Mouse (Mus musculus): ENCODE results near the gene Shoc2. TPM values are rescaled to one million over a fixed set of nuclear protein-coding genes. Genes with fewer than 3 reads are reported as not detected.

The Shoc2 gene
- polyA plus RNA-seq, 1 experiment from 2014 or later = 29.8 TPM

DNA sequence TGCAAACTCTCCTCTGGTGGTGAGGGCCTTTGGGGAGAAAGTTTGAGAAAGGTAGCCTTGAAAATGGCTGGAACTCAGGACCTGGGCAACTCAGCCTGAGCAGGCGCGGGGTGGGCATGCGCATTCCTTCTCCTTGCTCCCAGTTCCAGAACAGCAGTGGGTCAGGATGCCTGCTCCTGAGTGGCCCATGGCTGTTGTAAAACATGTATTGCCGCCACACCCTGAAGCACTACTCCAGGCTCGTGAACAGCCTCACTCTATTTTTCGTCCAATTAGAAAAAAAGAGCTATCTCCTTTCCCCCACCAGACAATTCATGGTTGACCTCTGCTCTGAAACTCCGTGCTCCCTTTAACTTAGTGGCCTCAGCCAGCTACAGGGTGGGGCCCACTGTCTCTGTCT, 124.3 kb downstream of the Shoc2 start:
- no peak for ATAC-seq (replicated peaks; ENCODE audit: insufficient number of reproducible peaks, insufficient read depth, low FRiP score, low read depth)
- H3K9ac ChIP-seq = no peak overlapping the region
- WGBS = 83% methylated on average over 7 of the region's 7 CpGs

DNA sequence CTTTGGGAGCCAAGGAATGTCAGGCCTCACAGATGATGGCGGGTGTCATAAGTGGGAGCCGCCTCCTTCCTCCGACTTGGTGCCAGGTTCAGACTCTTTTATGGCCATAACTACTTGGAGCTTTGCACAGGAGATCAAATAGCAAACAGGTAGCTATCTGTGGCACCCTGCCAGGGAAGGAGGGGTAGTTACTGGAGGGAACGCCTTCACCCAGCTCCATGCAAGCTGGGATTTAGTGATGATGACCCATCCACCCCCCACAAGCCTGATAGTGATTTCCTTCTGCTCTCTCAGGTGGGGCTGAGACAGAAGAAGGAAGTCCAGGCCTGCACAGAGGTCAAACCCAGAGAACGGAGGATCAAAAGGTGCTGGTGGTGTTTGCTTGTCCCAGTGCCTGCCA, 126.4 kb downstream of the Shoc2 start:
- no peak for ATAC-seq (replicated peaks; ENCODE audit: insufficient number of reproducible peaks, insufficient read depth, low FRiP score, low read depth)
- 57% methylated on average over 5 of the region's 5 CpGs for WGBS
- Histone ChIP-seq H3K27ac (no peak overlapping the region), H3K9me3 (replicated peaks) (no peaks in the 10 kb centered on the region), H3K36me3 (no peaks in the 10 kb centered on the region), H3K4me1 (replicated peaks) (no peaks in the 10 kb centered on the region), H3K4me2 (no peak overlapping the region), H3K4me3 (no peak overlapping the region), H3K9ac (no peak overlapping the region), H3K27me3 (no peaks in the 10 kb centered on the region)

More for the DNA sequence above, 124.3 kb downstream of the Shoc2 start:
- H3K4me1 ChIP-seq (replicated peaks) = no peaks in the 10 kb centered on the region
- H3K4me2 ChIP-seq = no peak overlapping the region
- no peak overlapping the region for H3K4me3 ChIP-seq
- no peaks in the 10 kb centered on the region for H3K36me3 ChIP-seq
- no peak overlapping the region for H3K27ac ChIP-seq
- no peaks in the 10 kb centered on the region for H3K9me3 ChIP-seq (replicated peaks)
- no peaks in the 10 kb centered on the region for H3K27me3 ChIP-seq

DNA sequence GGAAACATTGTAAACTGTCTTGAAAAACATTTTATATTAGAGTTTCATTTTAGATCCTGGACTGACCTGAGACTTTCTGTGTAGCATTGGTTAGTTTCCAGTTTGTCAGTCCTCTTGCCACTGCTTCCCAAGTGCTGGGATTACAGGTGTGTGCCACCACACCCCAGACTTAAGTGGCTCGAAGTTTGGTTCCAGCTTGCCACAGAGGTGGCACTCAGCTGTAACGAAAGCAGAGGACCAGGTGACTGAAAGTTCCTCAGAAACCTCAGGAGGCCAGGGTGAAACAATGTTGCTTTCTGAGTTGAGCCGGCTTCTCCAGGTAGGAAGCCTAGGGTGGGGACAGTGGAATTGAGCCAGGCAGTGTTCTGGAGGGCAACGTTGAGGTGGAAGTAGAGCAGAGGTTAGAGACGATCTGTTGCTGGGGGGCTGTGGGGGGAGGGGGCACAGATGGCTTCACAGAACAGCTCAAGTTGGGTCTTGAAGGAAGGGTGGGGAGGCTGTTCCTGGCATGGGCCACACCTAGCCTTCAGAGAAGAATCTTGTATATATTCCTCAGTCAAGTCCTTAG, 128.2 kb downstream of the Shoc2 start:
- Histone ChIP-seq H3K27ac (no peak overlapping the region), H3K4me2 (no peak overlapping the region), H3K9me3 (replicated peaks) (no peaks in the 10 kb centered on the region), H3K27me3 (no peaks in the 10 kb centered on the region), H3K4me1 (replicated peaks) (no peaks in the 10 kb centered on the region), H3K9ac (no peak overlapping the region), H3K36me3 (no peaks in the 10 kb centered on the region), H3K4me3 (no peak overlapping the region)
- WGBS = 70% methylated on average over 5 of the region's 5 CpGs
- no peak for ATAC-seq (replicated peaks; ENCODE audit: insufficient number of reproducible peaks, insufficient read depth, low FRiP score, low read depth)

DNA sequence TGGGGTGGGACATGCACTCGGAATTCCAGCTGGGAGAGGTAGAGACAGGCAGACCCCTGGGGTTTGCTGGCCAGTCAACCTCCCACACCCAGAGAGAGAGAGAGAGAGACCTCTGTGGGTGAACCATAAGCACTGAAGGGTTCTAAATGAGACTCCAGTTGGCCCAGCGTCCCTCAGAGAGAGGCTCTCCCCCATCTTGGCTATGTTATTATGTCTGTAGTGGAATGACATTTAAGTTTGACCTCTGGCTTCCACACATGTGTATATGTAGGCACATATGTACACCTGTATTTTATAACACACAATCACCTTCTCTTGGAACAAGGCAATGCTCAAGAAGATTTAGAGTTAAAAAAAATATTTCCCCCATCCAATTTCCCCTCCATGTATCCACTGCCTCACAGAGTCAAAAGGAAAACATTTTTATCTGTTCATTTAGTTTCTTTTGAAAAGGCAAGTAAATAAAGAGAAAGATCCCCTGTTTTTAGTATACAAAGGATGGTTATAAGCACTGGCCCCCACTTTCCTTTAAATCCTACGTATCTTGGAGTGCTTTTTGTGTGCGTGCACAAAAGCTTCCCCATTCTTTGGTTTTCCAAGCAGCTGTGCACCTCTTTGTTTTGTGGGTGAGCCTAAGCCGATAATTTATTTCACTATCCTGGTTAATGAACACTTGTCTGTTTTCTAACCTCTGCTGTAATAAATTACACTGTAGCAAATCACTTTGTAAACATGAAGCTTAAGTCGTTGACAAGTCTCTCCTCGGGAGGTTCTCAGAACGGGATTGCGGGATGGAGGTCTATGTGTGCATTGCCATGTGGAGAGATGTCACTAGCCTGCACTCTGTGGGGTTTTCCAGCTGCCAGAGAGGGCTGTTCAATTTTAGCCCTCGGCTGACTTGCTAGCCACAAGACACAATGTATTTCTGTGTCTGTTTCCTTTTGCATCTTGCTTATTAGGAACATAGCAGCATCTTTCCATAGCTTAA, 132.6 kb downstream of the Shoc2 start:
- Histone ChIP-seq H3K4me3 (no peak overlapping the region), H3K9ac (no peak overlapping the region), H3K27me3 (no peaks in the 10 kb centered on the region), H3K4me1 (replicated peaks) (no peaks in the 10 kb centered on the region), H3K27ac (no peak overlapping the region), H3K4me2 (no peak overlapping the region), H3K9me3 (replicated peaks) (no peaks in the 10 kb centered on the region), H3K36me3 (no peaks in the 10 kb centered on the region)
- WGBS = 57% methylated on average over 10 of the region's 10 CpGs
- ATAC-seq (replicated peaks; ENCODE audit: insufficient number of reproducible peaks, insufficient read depth, low FRiP score, low read depth) = no peak

DNA sequence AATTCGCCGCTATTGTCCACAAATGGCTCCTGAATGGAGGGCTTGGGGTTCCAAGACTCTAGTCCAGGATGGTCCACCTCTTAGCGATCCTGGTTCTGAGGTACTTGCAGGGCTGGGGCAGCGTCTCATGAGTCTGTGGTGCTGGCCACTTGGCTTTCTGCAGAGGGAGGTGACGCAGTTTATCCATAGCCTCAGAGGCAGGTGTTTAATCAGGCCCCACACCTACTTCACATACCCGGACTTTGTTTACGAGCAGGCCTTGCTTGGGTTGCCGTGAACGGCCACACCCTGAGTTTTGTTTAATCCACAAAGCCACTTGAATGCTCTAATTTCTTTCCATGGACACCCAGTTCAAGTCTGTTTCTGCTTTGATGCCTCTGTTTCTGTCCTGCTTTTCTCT, 137.2 kb downstream of the Shoc2 start:
- ATAC-seq (replicated peaks; ENCODE audit: insufficient number of reproducible peaks, insufficient read depth, low FRiP score, low read depth) = no peak

DNA sequence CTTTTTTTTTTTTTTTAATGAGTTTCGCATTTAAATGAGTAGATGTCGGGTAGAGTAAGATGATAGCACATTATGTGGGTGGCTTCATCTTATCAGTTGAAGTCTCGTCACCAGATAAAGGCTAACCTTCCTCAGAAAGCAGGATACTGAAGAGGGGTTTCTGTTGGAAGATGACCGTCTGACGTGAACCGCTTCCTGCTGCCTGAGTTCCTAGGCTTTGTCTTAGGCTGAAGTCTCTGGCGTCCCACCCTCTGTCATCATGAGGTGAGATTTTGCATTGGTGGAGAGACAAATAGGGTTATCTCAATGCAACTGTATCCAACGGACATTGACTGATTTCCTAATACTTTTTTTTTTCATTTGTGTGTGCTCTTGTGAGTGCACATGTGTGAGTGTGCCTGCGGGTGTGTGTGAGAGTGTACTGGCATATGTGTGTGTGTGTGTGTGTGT, 137.6 kb downstream of the Shoc2 start:
- no peaks in the 10 kb centered on the region for H3K4me1 ChIP-seq (replicated peaks)
- H3K36me3 ChIP-seq = no peaks in the 10 kb centered on the region
- no peak overlapping the region for H3K4me2 ChIP-seq
- no peaks in the 10 kb centered on the region for H3K27me3 ChIP-seq
- H3K9me3 ChIP-seq (replicated peaks) = no peaks in the 10 kb centered on the region
- 67% methylated on average over 9 of the region's 9 CpGs for WGBS
- H3K9ac ChIP-seq = no peak overlapping the region
- H3K4me3 ChIP-seq = no peak overlapping the region
- no peak for ATAC-seq (replicated peaks; ENCODE audit: insufficient number of reproducible peaks, insufficient read depth, low FRiP score, low read depth)
- H3K27ac ChIP-seq = no peak overlapping the region

More for the DNA sequence above, 137.2 kb downstream of the Shoc2 start:
- no peak overlapping the region for H3K4me2 ChIP-seq
- 82% methylated on average over 9 of the region's 9 CpGs for WGBS
- no peak overlapping the region for H3K9ac ChIP-seq
- no peaks in the 10 kb centered on the region for H3K4me1 ChIP-seq (replicated peaks)
- H3K36me3 ChIP-seq = no peaks in the 10 kb centered on the region
- no peak overlapping the region for H3K27ac ChIP-seq
- H3K27me3 ChIP-seq = no peaks in the 10 kb centered on the region
- no peaks in the 10 kb centered on the region for H3K9me3 ChIP-seq (replicated peaks)
- no peak overlapping the region for H3K4me3 ChIP-seq

Other genes starting within 250 kb of the Shoc2 start
- gene Pdcd4, start 52.1 kb upstream of the Shoc2 start, polyA plus RNA-seq (2015; fragmentation: Nextera tagmentation; extraction: Ambion mirVana) = 35.9 and 38.2 TPM in 2 replicates
- 46.7 and 62.8 TPM in 2 replicates for gene Bbip1, start 321 bp downstream of the Shoc2 start, polyA plus RNA-seq (2015; fragmentation: Nextera tagmentation; extraction: Ambion mirVana)
- 0.05 and 0.19 TPM in 2 replicates for gene Adra2a, start 99.8 kb downstream of the Shoc2 start, polyA plus RNA-seq (2015; fragmentation: Nextera tagmentation; extraction: Ambion mirVana)